Mouse (Mus musculus) embryonic stem cell, embryonic (primary cell): ENCODE results near the gene Ppp6r2.

Experiments used
- CTCF ChIA-PET, 4 experiments: fragments of 300-600 bp in 2 of 4; fragments of 350-600 bp in 2 of 4; sonication (Branson Sonifier 250); formaldehyde crosslinking; loops; one replicate each; lab custom pipeline; 2022; ENCODE audit warnings: inconsistent platforms in 2 of 4; lab: Charles Lee
- POLR2A ChIA-PET, 4 experiments: fragments of 300-600 bp in 2 of 4; fragments of 350-600 bp in 2 of 4; sonication (Branson Sonifier 250); formaldehyde crosslinking; loops; one replicate each; lab custom pipeline; 2022; ENCODE audit warnings: antibody characterized with exemption in 4 of 4, inconsistent platforms in 1 of 4; lab: Charles Lee

Gene Ppp6r2

GRCm38 (mm10) chr15:89197056-89197455 lies 14.3 kb upstream of the Ppp6r2 start:
- CTCF ChIA-PET, result interaction anchor here in 2 of 4 experiments (0.6 to 2.5 kb wide), 5 partner anchors 13 to 48 kb away, joined by 3 to 31 read pairs (median 5); partner anchors contain the start of gene Ppp6r2 (in 1 of the 2)
- POLR2A ChIA-PET, result interaction anchor here in 3 of 4 experiments (1.5 to 3.5 kb wide), 6 partner anchors 13 to 473 kb away, joined by 4 to 17 read pairs (median 8); partner anchors contain the start of genes Ppp6r2 (in 1 of the 3) and Tubgcp6 (in 1 of the 3)

GRCm38 (mm10) chr15:89207457-89207856 lies 3.9 kb upstream of the Ppp6r2 start:
- POLR2A ChIA-PET, result interaction anchor here in 3 of 4 experiments (0.6 to 2.0 kb wide), 4 partner anchors 9 to 339 kb away, joined by 3 to 9 read pairs (median 6); no protein-coding TSS in a partner anchor

GRCm38 (mm10) chr15:89209886-89210761 lies 1.2 kb upstream of the Ppp6r2 start:
- POLR2A ChIA-PET, result interaction anchor here (0.6 to 3.6 kb wide), 39 partner anchors 9 to 501 kb away, joined by 3 to 18 read pairs (median 4); partner anchors contain the start of genes Dennd6b (in 2 of the 4), Hdac10 (in 2 of the 4), Pim3 (in 2 of the 4) and Adm2 (in 1 of the 4)
- CTCF ChIA-PET, result interaction anchor here in 3 of 4 experiments (0.5 to 3.3 kb wide), 28 partner anchors 9 to 383 kb away, joined by 3 to 14 read pairs (median 4); partner anchors contain the start of genes Dennd6b (in 3 of the 3), Hdac10 (in 3 of the 3), Sbf1 (in 2 of the 3) and Pim3 (in 1 of the 3)

More at GRCm38 (mm10) chr15:89207457-89207856, 3.9 kb upstream of the Ppp6r2 start:
- CTCF ChIA-PET, result interaction anchor here in 2 of 4 experiments (0.6 to 0.7 kb wide), 3 partner anchors 12 to 172 kb away, joined by 3 to 5 read pairs (median 3); partner anchors contain the start of genes Dennd6b (in 1 of the 2) and Odf3b (in 1 of the 2)

GRCm38 (mm10) chr15:89211716-89212461 lies 536 bp downstream of the Ppp6r2 start:
- POLR2A ChIA-PET, result interaction anchor here (0.6 to 3.6 kb wide), 22 partner anchors 8 to 1191 kb away, joined by 3 to 18 read pairs (median 4); partner anchors contain the start of genes Dennd6b (in 2 of the 4), Pim3 (in 2 of the 4), Hdac10 (in 1 of the 4) and Sbf1 (in 1 of the 4)
- CTCF ChIA-PET, result interaction anchor here (0.6 to 1.7 kb wide), 13 partner anchors 10 to 503 kb away, joined by 3 to 11 read pairs (median 4); partner anchors contain the start of genes Hdac10 (in 2 of the 4), C730034F03Rik (in 1 of the 4), Chkb (in 1 of the 4) and Dennd6b (in 1 of the 4)

- CTCF ChIA-PET, result interaction anchor here in 3 of 4 experiments (0.6 to 0.8 kb wide), 3 partner anchors 15 to 347 kb away, joined by 3 to 30 read pairs (median 7); no protein-coding TSS in a partner anchor
- POLR2A ChIA-PET, result interaction anchor here (0.6 to 3.6 kb wide), 22 partner anchors 8 to 1190 kb away, joined by 3 to 18 read pairs (median 4); partner anchors contain the start of genes Dennd6b (in 1 of the 4) and Pim3 (in 1 of the 4)
These were observed 1.1 kb downstream of the Ppp6r2 start for GRCm38 (mm10) chr15:89212495-89212894.

GRCm38 (mm10) chr15:89213517-89213916 lies 2.2 kb downstream of the Ppp6r2 start:
- ChIA-PET POLR2A (interaction anchor here in 2 of 4 experiments (0.6 to 3.6 kb wide), 10 partner anchors 9 to 359 kb away, joined by 3 to 18 read pairs (median 4); partner anchors contain the start of genes Dennd6b (in 2 of the 2) and Plxnb2 (in 1 of the 2)), CTCF (interaction anchor here in 1 of 4 experiments (0.6 to 1.1 kb wide), 2 partner anchors 386 to 596 kb away, joined by 3 read pairs; no protein-coding TSS in a partner anchor)

- CTCF ChIA-PET, result interaction anchor here in 2 of 4 experiments (0.6 to 1.0 kb wide), 3 partner anchors 14 to 87 kb away, joined by 3 to 4 read pairs (median 3); partner anchors contain the start of gene Hdac10 (in 1 of the 2)
- POLR2A ChIA-PET, result interaction anchor here in 3 of 4 experiments (0.7 to 1.2 kb wide), 10 partner anchors 11 to 508 kb away, joined by 3 to 4 read pairs (median 3); partner anchors contain the start of genes Dennd6b (in 1 of the 3) and Hdac10 (in 1 of the 3)
These were observed 3.6 kb downstream of the Ppp6r2 start for GRCm38 (mm10) chr15:89214953-89215352.

GRCm38 (mm10) chr15:89215611-89216233 lies 4.4 kb downstream of the Ppp6r2 start:
- CTCF ChIA-PET, result interaction anchor here in 2 of 4 experiments (0.8 to 1.0 kb wide), 2 partner anchors 30 to 87 kb away, joined by 3 read pairs; partner anchors contain the start of gene Hdac10 (in 1 of the 2)

GRCm38 (mm10) chr15:89233586-89233985 lies 22.2 kb downstream of the Ppp6r2 start:
- CTCF ChIA-PET, result interaction anchor here in 1 of 4 experiments (0.5 to 0.7 kb wide), 3 partner anchors 11 to 22 kb away, joined by 3 to 4 read pairs (median 3); partner anchors contain the start of gene Ppp6r2
- POLR2A ChIA-PET, result no interaction called here

More at GRCm38 (mm10) chr15:89215611-89216233, 4.4 kb downstream of the Ppp6r2 start:
- POLR2A ChIA-PET, result interaction anchor here in 1 of 4 experiments (0.5 to 1.2 kb wide), 8 partner anchors 9 to 508 kb away, joined by 3 to 4 read pairs (median 3); partner anchors contain the start of gene Dennd6b

- ChIA-PET POLR2A (no interaction called here), CTCF (interaction anchor here in 2 of 4 experiments (0.5 to 0.7 kb wide), 3 partner anchors 12 to 231 kb away, joined by 3 to 6 read pairs (median 3); no protein-coding TSS in a partner anchor)
These were observed 22.7 kb downstream of the Ppp6r2 start for GRCm38 (mm10) chr15:89234052-89234451.

GRCm38 (mm10) chr15:89239751-89240392 lies 28.5 kb downstream of the Ppp6r2 start:
- CTCF ChIA-PET, result no interaction called here
- POLR2A ChIA-PET, result interaction anchor here in 2 of 4 experiments (0.7 to 2.2 kb wide), 6 partner anchors 9 to 108 kb away, joined by 3 to 7 read pairs (median 3); no protein-coding TSS in a partner anchor

- ChIA-PET CTCF (interaction anchor here in 1 of 4 experiments (0.6 kb wide), 1 partner anchor 46 kb away, joined by 3 read pairs; no protein-coding TSS in a partner anchor), POLR2A (no interaction called here)
These were observed 29.7 kb downstream of the Ppp6r2 start for GRCm38 (mm10) chr15:89241025-89241424.

GRCm38 (mm10) chr15:89249063-89249462 lies 37.7 kb downstream of the Ppp6r2 start:
- POLR2A ChIA-PET, result interaction anchor here in 2 of 4 experiments (0.6 kb wide), 2 partner anchors 121 to 441 kb away, joined by 4 to 10 read pairs; partner anchors contain the start of gene Hdac10 (in 1 of the 2)
- CTCF ChIA-PET, result no interaction called here

- CTCF ChIA-PET, result no interaction called here
- POLR2A ChIA-PET, result interaction anchor here in 2 of 4 experiments (0.5 to 1.0 kb wide), 2 partner anchors 44 to 60 kb away, joined by 3 to 5 read pairs; partner anchors contain the start of genes Ppp6r2 (in 1 of the 2) and Sbf1 (in 1 of the 2)
These were observed 44.0 kb downstream of the Ppp6r2 start for GRCm38 (mm10) chr15:89255330-89255729.

- POLR2A ChIA-PET, result interaction anchor here in 1 of 4 experiments (1.4 kb wide), 1 partner anchor 20 kb away, joined by 4 read pairs; no protein-coding TSS in a partner anchor
- CTCF ChIA-PET, result interaction anchor here in 2 of 4 experiments (0.6 to 1.0 kb wide), 2 partner anchors 56 to 902 kb away, joined by 3 to 4 read pairs; partner anchors contain the start of gene Sbf1 (in 1 of the 2)
These were observed 47.6 kb downstream of the Ppp6r2 start for GRCm38 (mm10) chr15:89258997-89259396.
